9 mouse cellular contexts compared by ENCODE assay signal in genomic region chr11:68589055-68589809, GRCm38 (mm10). TPM values are rescaled to one million over a fixed set of nuclear protein-coding genes. Genes with fewer than 3 reads are reported as not detected.
DNase-seq lines count a peak whose midpoint lies in the region; ATAC-seq and TF ChIP-seq lines count a peak whose summit lies in the region.
"Had no signal": no experiment of that assay in that cellular context is flagged by ENCODE, and none has a peak within 500 bp of the region (broad histone marks: within the 10 kb centered on the region; RNA-seq: fewer than 3 reads in every experiment).

No protein-coding gene starts in this region.

- ATAC-seq in midbrain, embryonic 14.5 days (ENCODE audit: low FRiP score, low TSS enrichment): no peak
- no peak for ATAC-seq in midbrain, embryonic 15.5 days (replicated peaks)
- ATAC-seq in cerebellum, adult (ENCODE audit: insufficient number of reproducible peaks, low FRiP score, low TSS enrichment): peak; percentile 58; the same call in 1 of the 2 replicates

- intact Hi-C loops in left cerebral cortex, postnatal 36 days (cut with DNase I): loop anchor here (5.0 kb wide), 1 partner anchor 103 kb away; the partner anchor contains the start of gene Myh10

- no peak overlapping the region for H3K9ac ChIP-seq in midbrain, embryonic 14.5 days (replicated peaks; ENCODE audit: low read length)
- no peak overlapping the region for H3K9ac ChIP-seq in midbrain, embryonic 15.5 days

- peak; percentile 82 for DNase-seq in midbrain, embryonic 14.5 days
- DNase-seq in frontal cortex, postnatal 36 days (ENCODE audit: low spot score in 2 of 2): peak; percentile 77 to 85
- DNase-seq in kidney, adult 2 months: peak; percentile 87
- peak; percentile 66 to 71 for DNase-seq in left cerebral cortex, postnatal 36 days (ENCODE audit: low spot score in 2 of 2)
- DNase-seq in retina, adult 2 months (ENCODE audit: low read depth, low spot score): peak; percentile 37
- DNase-seq in thymus, postnatal 10 days (ENCODE audit: low spot score in 2 of 2): peak; percentile 17 to 80

- no peak overlapping the region for H3K27ac ChIP-seq in midbrain, embryonic 14.5 days (replicated peaks; ENCODE audit: low read depth, low read length)
- H3K27ac ChIP-seq in midbrain, embryonic 15.5 days: no peak overlapping the region
- H3K27ac ChIP-seq in kidney, adult 2 months (ENCODE audit: insufficient read depth, low read depth, low read length): no peak overlapping the region

- no peaks in the 10 kb centered on the region for H3K27me3 ChIP-seq in midbrain, embryonic 14.5 days (ENCODE audit: control insufficient read depth, insufficient read depth, low read length)
- 0 out of 2 replicates have a peak, but pooled peaks cover 2% of the 10 kb centered on the region for H3K27me3 ChIP-seq in midbrain, embryonic 15.5 days (replicated peaks)
- H3K27me3 ChIP-seq in kidney, adult 2 months (replicated peaks; ENCODE audit: control insufficient read depth, insufficient read depth, low read length): no peaks in the 10 kb centered on the region

- no peaks in the 10 kb centered on the region for H3K9me3 ChIP-seq in midbrain, embryonic 14.5 days (ENCODE audit: control insufficient read depth, low read length)
- no peaks in the 10 kb centered on the region for H3K9me3 ChIP-seq in midbrain, embryonic 15.5 days

- peaks cover under 1% of the 10 kb centered on the region; the same call in 1 of the 2 replicates for H3K4me1 ChIP-seq in midbrain, embryonic 14.5 days (ENCODE audit: control insufficient read depth, insufficient read depth, low read length)
- H3K4me1 ChIP-seq in midbrain, embryonic 15.5 days: peaks cover 4% of the 10 kb centered on the region
- H3K4me1 ChIP-seq in kidney, adult 2 months (ENCODE audit: control insufficient read depth, insufficient read depth, low read length): no peaks in the 10 kb centered on the region

- H3K4me2 ChIP-seq in midbrain, embryonic 14.5 days (ENCODE audit: low read length): no peak overlapping the region
- no peak overlapping the region for H3K4me2 ChIP-seq in midbrain, embryonic 15.5 days

- peak; percentile 93 for TF ChIP-seq CTCF in kidney, adult 2 months (conservative IDR thresholded peaks at IDR 0.05; ENCODE audit: insufficient read depth, insufficient read length, low read depth, low read length)

- no peak for TF ChIP-seq POLR2A in kidney, adult 2 months (IDR thresholded peaks at IDR 0.05; ENCODE audit: low read depth, low read length)

- H3K4me3 ChIP-seq in midbrain, embryonic 14.5 days (replicated peaks; ENCODE audit: low read depth, low read length): no peak overlapping the region
- no peak overlapping the region for H3K4me3 ChIP-seq in midbrain, embryonic 15.5 days
- no peak overlapping the region for H3K4me3 ChIP-seq in kidney, adult 2 months (ENCODE audit: insufficient read depth, low read depth, low read length)
- H3K4me3 ChIP-seq: erythroblast, embryonic 14.5 days had no signal

- WGBS in midbrain, embryonic 14.5 days: 63% methylated on average over 8 of the region's 8 CpGs
- WGBS in midbrain, embryonic 15.5 days: 76% methylated on average over 8 of the region's 8 CpGs
- 69% methylated on average over 8 of the region's 8 CpGs for WGBS in kidney, adult 2 months

- no peaks in the 10 kb centered on the region for H3K36me3 ChIP-seq in midbrain, embryonic 14.5 days (ENCODE audit: control insufficient read depth, insufficient read depth, low read length)
- H3K36me3 ChIP-seq in midbrain, embryonic 15.5 days (replicated peaks): no peaks in the 10 kb centered on the region
- H3K36me3 ChIP-seq in kidney, adult 2 months (ENCODE audit: control insufficient read depth, insufficient read depth, low read length): no peaks in the 10 kb centered on the region

RNA-seq across cellular contexts. Expression of gene Ccdc42, which starts 2.4 kb away (rescaled TPM):
- polyA plus RNA-seq in midbrain, embryonic 14.5 days (2014; fragmentation: Nextera tagmentation; extraction: Ambion mirVana): 0.36 TPM in 1 of 2 replicates, not detected in the other
- polyA plus RNA-seq in midbrain, embryonic 15.5 days (2015; fragmentation: Nextera tagmentation; extraction: Ambion mirVana): 0.17 and 0.27 TPM in 2 replicates
- polyA plus RNA-seq in kidney, adult 2 months (2012; rRNA removed): 0.33 TPM in 1 of 2 replicates, not detected in the other
- total RNA-seq in left cerebral cortex, postnatal 36 days (2021): 1 to 10 TPM in 1 of 2 experiments, under 1 TPM in 1; 0.82 to 1.3 TPM
- polyA plus RNA-seq: erythroblast, embryonic 14.5 days had no signal

RNA-seq across cellular contexts. Expression of gene Mfsd6l, which starts 33.2 kb away (rescaled TPM):
- not detected in 2 replicates for polyA plus RNA-seq in midbrain, embryonic 14.5 days (2014; fragmentation: Nextera tagmentation; extraction: Ambion mirVana)
- not detected in 2 replicates for polyA plus RNA-seq in midbrain, embryonic 15.5 days (2015; fragmentation: Nextera tagmentation; extraction: Ambion mirVana)
- polyA plus RNA-seq in kidney, adult 2 months (2012; rRNA removed): 2.2 and 2.3 TPM in 2 replicates
- total RNA-seq in left cerebral cortex, postnatal 36 days (2021): under 1 TPM in 1 of 2 experiments, not detected in 1; 0.18 TPM
- polyA plus RNA-seq: erythroblast, embryonic 14.5 days had no signal

Comparison
In these comparisons a context has a peak if more than half of its experiments do, and no peak if none do; other contexts are left out.
1. DNase-seq: peak in every context shown above with its lines; median percentile 87 in kidney, adult 2 months; 82 in midbrain, embryonic 14.5 days; 81 in frontal cortex, postnatal 36 days; 68 in left cerebral cortex, postnatal 36 days; 48 in thymus, postnatal 10 days; 37 in retina, adult 2 months.